Mouse (Mus musculus): ENCODE measurements around the gene Chrm1. TPM values are rescaled to one million over a fixed set of nuclear protein-coding genes. Genes with fewer than 3 reads are reported as not detected.

Gene Chrm1
- 100 to 1,000 TPM; 152 to 155 TPM for total RNA-seq (2021)
- long read RNA-seq, experiment 1, full-length matches to known transcripts = 76 of 131 reads
- long read RNA-seq, experiment 1, partial matches to known transcripts = 40 of 131 reads
- long read RNA-seq, experiment 1, other reads (novel, unspliced or antisense) = 15 of 131 reads
- long read RNA-seq, experiment 2, full-length matches to known transcripts = 54 of 105 reads
- long read RNA-seq, experiment 2, partial matches to known transcripts = 0 of 105 reads
- long read RNA-seq, experiment 2, other reads (novel, unspliced or antisense) = 51 of 105 reads

DNA sequence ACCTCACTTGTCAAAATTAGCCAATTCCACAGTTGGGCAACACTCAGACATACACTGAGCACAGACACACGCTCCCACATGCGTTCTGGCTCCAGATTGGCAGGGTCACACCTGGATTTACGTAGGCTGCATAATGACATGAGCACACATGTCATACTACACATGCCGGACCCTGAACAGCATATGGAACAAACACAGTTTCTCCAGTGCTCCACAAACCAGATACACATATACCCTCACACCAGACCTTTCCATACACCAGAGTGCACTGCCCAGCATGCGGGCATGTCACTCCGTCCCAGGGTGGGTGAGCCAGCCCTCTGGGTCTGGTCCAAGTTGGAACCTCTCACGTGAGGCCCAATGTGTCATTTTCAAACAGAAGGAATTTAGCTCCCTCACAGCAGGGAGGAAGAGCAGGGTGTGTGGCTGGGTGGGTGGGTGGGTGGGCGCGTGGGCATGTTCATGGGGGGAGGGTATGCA, at the start of gene Chrm1:
Chrm1 (plus strand) TSS at position 430 of the 480 bp plus-strand sequence.
- intact Hi-C loops (cut with DNase I) = no loop called here
- Histone ChIP-seq H3K4me3 (peak within 1 kb of the TSS; percentile 54), H3K27ac (peak within 1 kb of the TSS; percentile 98)
- peak; percentile 33 to 49 for DNase-seq (ENCODE audit: extremely low spot score in 1 of 2, low spot score in 2 of 2)
- TF ChIP-seq CTCF (IDR thresholded peaks at IDR 0.05) = no peak

DNA sequence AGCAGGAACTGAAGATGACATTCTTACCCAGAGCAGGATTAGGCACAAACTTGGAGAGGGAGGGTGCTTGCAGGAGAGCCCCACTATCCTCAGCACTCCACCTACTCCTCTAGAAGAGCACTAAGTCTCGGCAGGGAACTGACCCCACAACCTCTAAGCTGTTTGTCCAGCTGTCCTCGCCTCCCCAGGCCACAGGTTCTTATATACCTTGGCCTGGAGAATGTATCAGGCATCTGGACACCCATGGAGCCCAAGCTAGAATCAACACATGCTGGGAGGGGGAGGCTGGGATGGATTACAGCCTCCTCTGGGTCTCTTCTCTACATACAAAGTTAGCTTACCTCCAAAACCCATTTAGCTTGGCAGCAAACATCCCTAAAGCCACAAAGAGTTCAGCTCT, 49.2 kb upstream of the Chrm1 start:
- intact Hi-C loops (cut with DNase I) = no loop called here
- TF ChIP-seq CTCF (IDR thresholded peaks at IDR 0.05) = no peak
- DNase-seq (ENCODE audit: extremely low spot score in 1 of 2, low spot score in 2 of 2) = no peak
- Histone ChIP-seq H3K4me3 (no peak overlapping the region), H3K27ac (no peak overlapping the region)

DNA sequence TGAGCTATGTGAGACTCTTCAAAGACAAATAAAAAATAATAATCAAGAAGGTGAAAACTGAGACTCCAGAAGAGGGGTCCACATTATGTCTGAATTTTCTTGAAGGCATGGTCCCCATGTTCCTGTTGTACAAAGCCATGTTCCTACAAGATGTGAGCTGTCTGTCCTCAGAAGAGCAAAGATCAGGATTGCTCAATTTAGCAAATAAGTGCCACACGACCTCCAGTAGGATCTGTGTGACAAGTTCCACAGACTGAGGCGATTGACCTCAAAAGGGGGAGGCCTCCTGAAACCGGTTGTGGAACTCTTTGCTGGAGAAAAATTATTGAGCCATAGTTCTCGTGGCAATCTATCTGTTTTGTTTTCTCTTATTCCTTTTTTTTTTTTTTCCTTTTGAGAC, 47.3 kb upstream of the Chrm1 start:
- H3K4me3 ChIP-seq = no peak overlapping the region
- no peak for TF ChIP-seq CTCF (IDR thresholded peaks at IDR 0.05)
- no peak overlapping the region for H3K27ac ChIP-seq
- no peak for DNase-seq (ENCODE audit: extremely low spot score in 1 of 2, low spot score in 2 of 2)
- intact Hi-C loops (cut with DNase I) = no loop called here

DNA sequence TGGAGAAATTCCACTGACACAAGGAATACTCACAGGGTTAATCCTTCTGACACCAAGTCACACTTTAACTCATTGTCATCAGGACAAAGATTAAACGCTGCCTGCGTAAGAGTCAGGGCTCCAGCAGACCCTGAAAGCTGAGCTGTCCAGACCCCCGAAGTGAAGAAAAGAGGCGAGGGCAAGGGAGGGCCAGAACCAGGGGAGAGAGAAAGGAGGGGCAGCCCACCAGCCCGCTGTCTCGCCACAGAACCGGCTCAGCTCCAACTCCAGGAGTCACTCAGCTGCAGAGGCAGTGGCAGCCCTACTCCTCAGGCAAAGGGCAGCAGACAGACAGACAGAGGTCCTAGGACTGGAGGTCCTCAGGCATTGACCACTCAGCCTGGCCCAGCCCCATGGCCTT, 45.7 kb upstream of the Chrm1 start, which contains the start of gene Slc22a6:
Slc22a6 (plus strand) TSS at position 136 of the 400 bp plus-strand sequence.
- H3K27ac ChIP-seq = no peak within 1 kb of the TSS
- no peak for TF ChIP-seq CTCF (IDR thresholded peaks at IDR 0.05)
- DNase-seq (ENCODE audit: extremely low spot score in 1 of 2, low spot score in 2 of 2) = no peak
- intact Hi-C loops (cut with DNase I) = no loop called here
- no peak within 1 kb of the TSS for H3K4me3 ChIP-seq

DNA sequence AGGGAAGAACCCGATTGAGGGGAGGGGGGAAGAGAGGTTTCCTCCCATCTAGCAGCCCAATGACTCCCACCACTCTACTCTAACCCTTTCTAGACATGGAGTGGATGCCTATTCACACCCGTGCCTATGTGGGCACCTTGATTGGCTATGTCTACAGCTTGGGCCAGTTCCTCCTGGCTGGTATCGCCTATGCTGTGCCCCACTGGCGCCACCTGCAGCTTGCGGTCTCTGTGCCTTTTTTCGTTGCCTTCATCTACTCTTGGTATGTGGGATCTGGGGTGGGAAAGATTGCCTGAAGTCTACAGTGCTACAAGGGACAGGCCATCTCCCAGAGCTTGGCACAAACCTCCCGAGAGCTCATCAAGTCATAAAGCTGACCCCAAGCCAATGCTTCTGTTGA, 42.5 kb upstream of the Chrm1 start:
- TF ChIP-seq CTCF (IDR thresholded peaks at IDR 0.05) = no peak
- intact Hi-C loops (cut with DNase I) = no loop called here
- no peak for DNase-seq (ENCODE audit: extremely low spot score in 1 of 2, low spot score in 2 of 2)
- Histone ChIP-seq H3K27ac (no peak overlapping the region), H3K4me3 (no peak overlapping the region)

DNA sequence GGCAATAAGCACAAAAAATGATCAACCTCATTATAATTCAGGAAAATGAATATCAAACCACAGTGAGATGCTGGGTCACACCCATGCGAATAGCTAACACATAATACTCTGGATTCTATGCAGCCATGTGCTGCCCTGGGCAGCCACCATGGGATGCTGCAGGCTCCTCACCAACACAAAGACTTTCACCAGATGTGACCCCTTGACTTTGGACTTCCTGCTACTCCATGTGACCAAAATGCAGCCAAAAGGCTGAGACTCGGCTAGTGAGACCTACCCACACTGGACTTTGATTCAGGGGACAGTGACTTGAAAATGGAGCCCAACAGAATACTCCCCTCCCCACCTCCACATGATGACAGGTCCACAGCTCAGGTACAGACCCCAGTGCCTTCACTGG, 33.3 kb upstream of the Chrm1 start:
- Histone ChIP-seq H3K27ac (no peak overlapping the region), H3K4me3 (no peak overlapping the region)
- no peak for TF ChIP-seq CTCF (IDR thresholded peaks at IDR 0.05)
- intact Hi-C loops (cut with DNase I) = no loop called here
- no peak for DNase-seq (ENCODE audit: extremely low spot score in 1 of 2, low spot score in 2 of 2)

DNA sequence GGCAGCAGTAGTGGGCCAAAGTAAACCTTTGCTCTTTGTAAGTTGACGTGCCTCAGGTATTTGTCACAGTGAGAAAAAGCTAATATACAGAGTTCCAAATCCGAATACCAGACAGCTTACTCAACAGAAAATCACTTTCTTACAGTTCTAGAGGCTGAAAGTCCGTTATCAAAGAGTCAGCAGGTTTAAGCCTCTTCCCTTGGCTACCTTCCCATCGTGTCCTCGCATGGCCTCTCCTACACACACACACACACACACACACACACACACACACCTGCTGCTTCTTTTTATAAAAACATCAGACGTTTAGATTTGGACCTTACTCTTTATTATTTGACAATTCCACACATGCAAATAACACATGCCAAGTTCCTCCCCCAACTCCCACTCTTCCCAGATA, 32.8 kb upstream of the Chrm1 start:
- intact Hi-C loops (cut with DNase I) = no loop called here
- TF ChIP-seq CTCF (IDR thresholded peaks at IDR 0.05) = no peak
- no peak for DNase-seq (ENCODE audit: extremely low spot score in 1 of 2, low spot score in 2 of 2)
- no peak overlapping the region for H3K4me3 ChIP-seq
- H3K27ac ChIP-seq = no peak overlapping the region

DNA sequence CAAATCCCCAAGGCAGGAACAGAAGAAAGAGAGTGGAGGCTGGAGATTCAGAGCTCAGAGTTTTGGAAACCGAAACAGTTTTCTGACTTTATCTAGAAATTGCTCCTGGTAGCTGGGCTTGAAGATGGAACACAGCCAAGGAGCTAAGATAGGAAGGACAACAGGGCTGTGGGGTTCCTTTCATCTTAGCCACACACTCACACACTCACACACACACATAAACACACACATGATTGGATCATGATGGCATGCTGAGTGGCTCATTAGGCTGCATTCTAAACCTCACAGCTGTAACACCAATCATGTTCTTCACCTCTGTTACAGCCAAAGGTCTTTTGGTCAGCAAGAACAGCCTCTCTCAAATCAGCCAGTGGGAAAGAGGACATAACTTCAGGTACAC, 31.6 kb upstream of the Chrm1 start:
- Histone ChIP-seq H3K4me3 (no peak overlapping the region), H3K27ac (no peak overlapping the region)
- TF ChIP-seq CTCF (IDR thresholded peaks at IDR 0.05) = no peak
- intact Hi-C loops (cut with DNase I) = no loop called here
- no peak for DNase-seq (ENCODE audit: extremely low spot score in 1 of 2, low spot score in 2 of 2)

DNA sequence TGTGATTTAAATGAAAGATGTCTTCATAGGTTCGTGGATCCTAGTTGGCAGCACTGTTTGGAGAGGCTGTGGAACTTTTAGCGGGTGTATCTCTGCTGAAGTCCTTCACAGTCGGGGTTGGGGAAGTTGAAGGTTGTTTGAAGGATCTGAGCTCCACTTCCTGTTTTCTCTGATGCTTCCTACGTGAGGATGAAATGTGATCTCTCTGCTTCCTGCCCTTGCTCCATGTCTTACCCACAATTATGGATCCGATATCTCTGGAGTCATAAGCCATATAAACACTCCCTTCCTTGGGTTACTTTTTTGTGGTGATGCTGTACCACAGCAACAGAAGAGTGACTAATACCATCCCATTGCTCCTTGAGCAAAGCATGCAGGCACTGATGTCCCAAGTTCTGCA, 21.5 kb upstream of the Chrm1 start:
- no peak overlapping the region; the same call in 1 of the 2 replicates for H3K27ac ChIP-seq
- H3K4me3 ChIP-seq = no peak overlapping the region
- no peak for TF ChIP-seq CTCF (IDR thresholded peaks at IDR 0.05)
- intact Hi-C loops (cut with DNase I) = no loop called here
- DNase-seq (ENCODE audit: extremely low spot score in 1 of 2, low spot score in 2 of 2) = no peak

DNA sequence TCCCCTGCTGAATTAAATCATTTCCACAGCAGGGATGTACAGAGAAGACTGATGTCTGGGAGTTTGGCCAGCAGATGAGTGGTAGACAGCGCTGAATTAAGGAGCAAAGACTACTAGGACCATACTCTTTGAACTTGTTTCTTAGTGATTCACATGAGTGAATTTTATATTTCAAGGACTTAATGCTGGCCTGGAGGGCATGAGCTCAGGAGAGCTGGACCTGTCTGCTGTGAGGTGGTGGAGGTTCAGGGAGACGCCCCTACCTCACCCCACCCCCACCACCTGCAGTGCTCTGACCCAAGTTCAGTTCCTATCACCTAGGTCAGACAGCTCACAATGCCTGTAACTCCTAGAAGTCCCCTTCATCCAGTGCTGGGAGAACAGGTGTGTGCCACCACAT, 17.2 kb upstream of the Chrm1 start:
- intact Hi-C loops (cut with DNase I) = no loop called here
- no peak overlapping the region for H3K4me3 ChIP-seq

DNA sequence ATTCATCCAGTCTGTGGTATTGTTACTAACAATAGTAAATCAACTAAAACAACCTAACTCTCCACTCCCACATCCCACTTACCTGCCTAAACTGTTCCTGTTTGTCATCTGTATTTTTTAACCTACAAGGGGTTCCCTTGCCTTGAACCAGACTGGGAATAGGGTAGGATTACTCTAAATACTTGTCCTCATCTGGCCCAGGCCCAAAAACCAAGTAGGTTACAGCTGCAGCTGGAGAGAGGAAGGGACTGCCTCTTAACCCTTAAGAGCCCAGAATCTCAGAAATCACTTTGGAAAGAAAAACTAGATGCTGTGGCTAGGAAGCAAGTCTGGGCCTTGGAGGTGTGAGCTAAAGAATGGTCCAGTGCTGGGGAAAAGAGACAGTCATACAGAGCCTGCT, 7.8 kb upstream of the Chrm1 start:
- TF ChIP-seq CTCF (IDR thresholded peaks at IDR 0.05) = no peak
- intact Hi-C loops (cut with DNase I) = no loop called here
- H3K27ac ChIP-seq = peak overlapping the region; percentile 53

More for the DNA sequence above, 17.2 kb upstream of the Chrm1 start:
- H3K27ac ChIP-seq = no peak overlapping the region
- no peak for TF ChIP-seq CTCF (IDR thresholded peaks at IDR 0.05)
- DNase-seq (ENCODE audit: extremely low spot score in 1 of 2, low spot score in 2 of 2) = no peak

DNA sequence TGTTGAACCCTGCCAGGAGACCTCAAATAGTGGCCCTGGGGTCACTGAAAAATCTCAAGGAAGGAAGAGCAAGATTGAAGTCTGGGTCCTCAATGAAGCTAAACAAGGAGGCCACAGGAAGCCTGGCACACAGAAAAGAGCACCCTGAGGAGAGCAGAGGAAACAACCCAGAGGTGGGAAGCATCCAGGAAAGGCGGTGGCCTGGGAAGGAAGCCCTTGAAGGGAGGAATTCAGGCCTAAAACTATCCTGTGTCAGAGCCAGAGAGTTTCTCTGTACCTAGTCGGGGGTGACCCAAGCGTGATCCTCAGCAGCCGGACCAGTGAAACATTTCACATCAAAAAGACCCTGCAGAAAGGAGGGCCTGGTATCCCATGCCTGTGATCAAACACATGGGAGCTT, 7.2 kb upstream of the Chrm1 start:
- TF ChIP-seq CTCF (IDR thresholded peaks at IDR 0.05) = no peak
- peak overlapping the region; percentile 53 for H3K27ac ChIP-seq
- no peak for DNase-seq (ENCODE audit: extremely low spot score in 1 of 2, low spot score in 2 of 2)
- intact Hi-C loops (cut with DNase I) = no loop called here
- H3K4me3 ChIP-seq = no peak overlapping the region

More for the DNA sequence above, 7.8 kb upstream of the Chrm1 start:
- DNase-seq (ENCODE audit: extremely low spot score in 1 of 2, low spot score in 2 of 2) = no peak
- H3K4me3 ChIP-seq = no peak overlapping the region

DNA sequence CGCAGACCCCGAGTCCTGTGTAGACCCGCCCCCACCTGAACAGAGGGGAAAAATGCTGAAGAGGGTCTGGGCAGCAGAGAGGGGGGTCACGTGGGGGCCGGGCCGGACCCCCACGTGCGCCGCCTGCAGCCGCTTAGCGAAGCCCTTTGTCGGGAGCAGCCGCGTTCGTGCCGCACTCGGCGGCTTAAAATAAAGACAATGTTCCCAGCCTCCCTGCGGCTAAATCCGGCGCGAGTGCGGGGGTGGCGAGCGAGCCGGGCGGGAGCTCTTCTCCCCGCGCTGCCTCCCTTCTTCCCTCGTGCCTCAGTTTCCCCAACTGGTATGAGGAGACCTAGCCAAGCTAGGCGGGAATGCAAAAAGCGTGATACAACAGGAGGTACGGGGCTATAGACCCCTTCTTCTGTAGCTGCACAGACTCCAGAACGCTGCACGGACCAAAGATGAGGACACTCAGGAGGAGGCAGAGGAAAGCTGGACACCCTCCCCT, 1.7 kb upstream of the Chrm1 start:
- peak; percentile 85 to 89 for DNase-seq (ENCODE audit: extremely low spot score in 1 of 2, low spot score in 2 of 2)
- Histone ChIP-seq H3K27ac (peak overlapping the region; percentile 88), H3K4me3 (peak overlapping the region; percentile 47)
- TF ChIP-seq CTCF (IDR thresholded peaks at IDR 0.05) = no peak
- intact Hi-C loops (cut with DNase I) = loop anchor here (1.0 kb wide), 2 partner anchors 84 to 96 kb away; no protein-coding TSS in a partner anchor

Measured in left cerebral cortex, adult 2 months (tissue).